Mouse (Mus musculus): ENCODE data around the gene Ywhae. TPM values are rescaled to one million over a fixed set of nuclear protein-coding genes. Genes with fewer than 3 reads are reported as not detected.

Ywhae gene
- polyA plus RNA-seq, 1 experiment from 2014 or later: 1,527 TPM

DNA sequence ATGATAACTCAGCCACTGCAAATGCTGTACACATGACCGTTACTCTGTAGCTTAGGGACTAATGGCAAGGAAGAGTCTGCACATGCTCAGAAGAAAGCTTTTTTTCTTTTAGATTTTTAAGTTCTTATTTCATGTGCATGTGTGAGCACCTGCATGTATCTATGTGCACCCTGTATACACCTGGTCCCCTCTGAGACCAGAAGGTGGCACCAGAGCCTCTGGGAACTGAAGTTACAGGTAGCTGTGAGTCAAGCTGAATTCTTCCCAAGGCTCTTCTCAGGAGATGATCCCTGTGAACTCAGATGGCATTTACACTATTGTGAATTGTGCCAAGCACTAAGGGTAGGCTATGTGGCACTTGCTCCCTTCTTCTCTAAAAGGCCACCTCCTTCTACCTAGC, 43.2 kb downstream of the Ywhae start:
- Histone ChIP-seq H3K27ac (no peak overlapping the region), H3K4me3 (no peak overlapping the region), H3K4me1 (replicated peaks) (no peaks in the 10 kb centered on the region), H3K9ac (no peak overlapping the region), H3K4me2 (no peak overlapping the region), H3K27me3 (no peaks in the 10 kb centered on the region), H3K9me3 (no peaks in the 10 kb centered on the region), H3K36me3 (no peaks in the 10 kb centered on the region)
- 98% methylated on average over 1 of the region's 1 CpGs for WGBS
- no peak for ATAC-seq (ENCODE audit: low FRiP score)

DNA sequence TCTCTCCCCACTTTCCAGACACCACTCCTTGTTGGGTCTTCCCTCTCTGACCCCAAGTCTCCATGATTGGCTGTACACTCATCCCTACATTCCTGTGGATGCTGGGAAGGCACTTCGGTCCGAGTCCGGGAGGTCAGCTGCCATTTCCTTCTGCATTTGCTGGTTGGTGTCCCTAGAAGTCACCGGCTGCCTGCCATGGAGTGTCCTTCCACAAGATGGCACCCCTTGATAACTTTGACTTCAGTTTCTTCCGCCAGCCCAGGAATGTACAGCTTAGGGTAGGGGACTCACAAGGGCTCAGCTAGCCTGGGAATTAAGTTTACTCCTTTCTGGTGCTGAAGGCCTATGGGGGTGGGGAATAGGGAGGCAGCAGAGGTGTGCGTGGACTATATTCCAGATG, 49.2 kb downstream of the Ywhae start:
- WGBS: 27% methylated on average over 6 of the region's 6 CpGs
- H3K4me2 ChIP-seq: no peak overlapping the region
- H3K9ac ChIP-seq: no peak overlapping the region
- H3K27me3 ChIP-seq: 0 out of 2 replicates have a peak, but pooled peaks cover 7% of the 10 kb centered on the region
- H3K36me3 ChIP-seq: no peaks in the 10 kb centered on the region
- no peaks in the 10 kb centered on the region for H3K9me3 ChIP-seq
- no peak overlapping the region for H3K27ac ChIP-seq
- no peak for ATAC-seq (ENCODE audit: low FRiP score)
- no peak overlapping the region for H3K4me3 ChIP-seq
- H3K4me1 ChIP-seq (replicated peaks): no peaks in the 10 kb centered on the region

DNA sequence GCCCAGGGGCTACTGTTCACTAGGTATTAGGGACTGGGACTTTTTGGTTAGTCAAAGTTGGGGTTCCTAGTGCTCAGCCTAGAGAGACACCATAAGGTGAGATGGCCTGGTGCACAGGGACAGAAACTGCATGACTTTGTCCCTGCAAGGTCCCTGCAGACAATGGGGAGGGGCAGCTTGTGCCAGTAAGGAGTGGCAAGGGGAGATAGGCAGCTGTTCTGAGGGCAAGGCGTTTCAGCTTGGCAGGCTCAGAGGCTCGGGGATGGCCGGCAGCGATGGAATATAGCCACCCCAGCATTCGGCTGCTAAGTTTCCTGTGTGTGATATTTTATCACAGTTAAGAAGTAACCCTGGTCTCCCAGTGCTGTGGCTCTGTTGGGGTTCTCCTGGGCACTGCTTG, 51.1 kb downstream of the Ywhae start:
- Histone ChIP-seq H3K27ac (no peak overlapping the region), H3K4me2 (no peak overlapping the region), H3K4me1 (replicated peaks) (peaks cover 7% of the 10 kb centered on the region; the same call in 1 of the 2 replicates), H3K9me3 (no peaks in the 10 kb centered on the region), H3K4me3 (no peak overlapping the region), H3K36me3 (no peaks in the 10 kb centered on the region), H3K27me3 (0 out of 2 replicates have a peak, but pooled peaks cover 7% of the 10 kb centered on the region), H3K9ac (no peak overlapping the region)
- ATAC-seq (ENCODE audit: low FRiP score): no peak
- WGBS: 87% methylated on average over 5 of the region's 5 CpGs

DNA sequence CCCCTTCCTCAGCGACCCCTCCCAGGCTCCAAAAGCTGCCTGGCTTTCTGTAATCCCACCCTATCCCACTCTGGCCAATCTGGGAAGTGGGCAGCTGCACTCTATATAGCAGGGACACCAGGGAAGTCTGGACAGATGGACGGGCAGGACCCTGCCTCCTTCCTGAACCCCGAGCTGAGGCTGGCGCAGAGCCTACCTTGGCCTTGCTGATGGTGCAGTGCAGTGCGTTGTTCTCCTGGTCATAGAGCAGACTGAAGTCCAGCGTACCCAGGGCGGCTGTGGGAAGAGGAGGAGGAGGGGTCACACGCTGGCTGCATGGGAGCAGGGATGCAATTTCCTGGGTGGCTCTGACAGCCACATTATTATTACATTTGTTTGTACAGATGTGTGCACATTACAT, 53.2 kb downstream of the Ywhae start:
- Histone ChIP-seq H3K27ac (no peak overlapping the region), H3K4me2 (no peak overlapping the region), H3K36me3 (no peaks in the 10 kb centered on the region), H3K4me1 (replicated peaks) (peaks cover 7% of the 10 kb centered on the region; the same call in 1 of the 2 replicates), H3K9ac (no peak overlapping the region), H3K4me3 (no peak overlapping the region), H3K27me3 (0 out of 2 replicates have a peak, but pooled peaks cover 7% of the 10 kb centered on the region), H3K9me3 (no peaks in the 10 kb centered on the region)
- WGBS: 75% methylated on average over 8 of the region's 8 CpGs
- no peak for ATAC-seq (ENCODE audit: low FRiP score)

DNA sequence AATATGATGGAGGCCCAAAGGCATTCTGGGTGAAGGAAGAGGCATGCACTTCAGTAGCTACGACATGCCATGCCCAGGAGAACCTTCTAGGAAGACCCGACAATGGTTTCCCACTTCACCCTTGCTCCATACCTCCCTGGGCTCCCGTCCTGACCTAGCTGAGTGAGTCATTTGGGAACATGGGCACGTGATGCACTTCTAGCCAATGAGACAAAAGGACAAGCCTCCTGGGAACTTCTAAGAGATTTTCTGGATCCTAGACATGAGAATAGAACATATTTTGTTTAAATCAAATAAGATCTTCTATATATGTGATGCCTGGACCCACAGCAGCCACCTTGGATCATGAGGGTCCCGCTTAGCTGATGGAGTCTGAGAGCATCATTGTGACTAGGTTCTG, 59.9 kb downstream of the Ywhae start:
- Histone ChIP-seq H3K4me1 (replicated peaks) (peaks cover 29% of the 10 kb centered on the region), H3K9me3 (no peaks in the 10 kb centered on the region), H3K27ac (no peak overlapping the region), H3K9ac (no peak overlapping the region), H3K36me3 (no peaks in the 10 kb centered on the region), H3K4me3 (no peak overlapping the region), H3K4me2 (no peak overlapping the region), H3K27me3 (peaks cover 55% of the 10 kb centered on the region)
- 82% methylated on average over 5 of the region's 5 CpGs for WGBS
- no peak for ATAC-seq (ENCODE audit: low FRiP score)

DNA sequence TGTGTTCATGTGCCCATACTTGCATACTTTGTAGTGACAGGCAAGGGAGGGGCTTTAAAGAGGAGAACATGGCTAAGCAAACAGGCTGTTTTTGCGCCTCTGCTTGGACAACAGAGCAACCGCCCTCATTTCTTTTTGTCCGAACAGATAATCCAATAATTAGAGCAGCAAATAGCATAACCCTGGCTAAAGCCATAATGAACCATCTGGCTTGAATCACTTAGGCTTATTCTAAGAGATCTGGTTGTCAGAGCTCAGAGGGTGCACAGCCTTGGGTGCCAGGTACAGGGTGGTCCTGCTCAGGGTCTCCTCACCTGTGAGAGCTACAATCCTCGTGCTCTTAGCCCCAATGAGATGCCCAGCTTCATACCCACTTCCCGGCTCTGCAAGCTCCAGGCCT, 60.7 kb downstream of the Ywhae start:
- H3K36me3 ChIP-seq: no peaks in the 10 kb centered on the region
- 75% methylated on average over 5 of the region's 5 CpGs for WGBS
- no peak overlapping the region for H3K9ac ChIP-seq
- no peaks in the 10 kb centered on the region for H3K9me3 ChIP-seq
- no peak overlapping the region for H3K4me2 ChIP-seq
- H3K27ac ChIP-seq: no peak overlapping the region
- no peak for ATAC-seq (ENCODE audit: low FRiP score)
- peaks cover 25% of the 10 kb centered on the region for H3K4me1 ChIP-seq (replicated peaks)
- peaks cover 63% of the 10 kb centered on the region for H3K27me3 ChIP-seq
- H3K4me3 ChIP-seq: no peak overlapping the region

DNA sequence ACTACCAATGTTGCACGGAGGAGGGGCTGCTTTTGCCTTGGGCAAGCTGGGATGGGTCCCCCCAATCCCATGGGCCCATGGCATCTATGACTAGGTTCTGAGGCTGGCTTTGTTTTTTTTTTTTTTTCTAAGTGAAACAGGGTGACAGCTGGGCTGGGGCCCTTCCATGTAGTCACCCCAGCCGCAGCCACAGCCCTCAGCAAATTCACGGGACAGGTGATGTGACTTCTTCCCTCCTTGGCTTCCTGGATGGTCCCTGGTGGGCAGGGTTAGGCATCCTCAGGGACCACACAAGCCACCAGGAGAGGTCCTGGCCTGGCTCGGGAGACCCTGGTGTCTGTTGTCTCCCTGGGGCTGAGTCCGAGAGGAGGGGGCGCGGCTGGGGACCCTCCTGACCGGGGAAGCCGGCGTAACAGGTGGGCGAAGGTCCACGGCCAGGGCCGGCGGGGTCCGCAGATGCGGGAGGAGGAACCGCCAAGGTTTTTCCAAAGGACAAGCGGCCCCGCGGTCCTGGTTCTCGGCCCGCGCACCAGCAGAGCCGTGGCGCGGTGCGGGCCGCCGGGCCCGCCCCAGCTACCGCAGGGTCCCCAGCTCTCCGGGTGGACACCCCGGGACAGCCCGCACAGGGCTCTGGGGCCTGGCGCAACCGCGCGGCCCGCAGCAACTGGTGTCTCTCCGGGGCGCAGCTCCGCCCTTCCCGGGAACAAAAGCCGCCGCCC, 62.1 kb downstream of the Ywhae start:
- H3K4me3 ChIP-seq: peak overlapping the region; percentile 52
- no peak overlapping the region for H3K27ac ChIP-seq
- WGBS: 4% methylated on average over 45 of the region's 45 CpGs
- no peak for ATAC-seq (ENCODE audit: low FRiP score)
- H3K27me3 ChIP-seq: peaks cover 73% of the 10 kb centered on the region
- no peaks in the 10 kb centered on the region for H3K9me3 ChIP-seq
- peak overlapping the region; percentile 68 for H3K9ac ChIP-seq
- H3K4me1 ChIP-seq (replicated peaks): peaks cover 28% of the 10 kb centered on the region
- H3K4me2 ChIP-seq: peak overlapping the region; percentile 65
- no peaks in the 10 kb centered on the region for H3K36me3 ChIP-seq

DNA sequence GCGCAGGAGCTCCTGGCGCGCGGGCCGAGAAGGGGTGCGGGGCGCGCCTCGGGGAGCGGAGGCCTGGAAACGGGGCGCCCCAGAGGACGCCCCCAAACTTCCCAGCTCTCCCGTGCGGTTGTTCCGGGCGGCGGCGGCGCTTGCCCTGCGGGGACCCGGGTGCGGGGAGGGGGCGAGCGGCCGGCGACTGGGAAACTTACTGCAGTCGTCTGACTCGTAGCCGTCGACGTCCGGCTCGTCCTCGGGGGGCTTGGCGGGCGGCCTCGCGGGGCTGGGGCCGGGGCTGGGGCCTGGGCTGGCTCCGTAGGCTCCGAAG, 62.6 kb downstream of the Ywhae start:
- peak overlapping the region; percentile 65 for H3K4me2 ChIP-seq
- no peak overlapping the region for H3K27ac ChIP-seq
- peak overlapping the region; percentile 68 for H3K9ac ChIP-seq
- H3K4me3 ChIP-seq: peak overlapping the region; percentile 52
- H3K36me3 ChIP-seq: no peaks in the 10 kb centered on the region
- peaks cover 73% of the 10 kb centered on the region for H3K27me3 ChIP-seq
- no peaks in the 10 kb centered on the region for H3K9me3 ChIP-seq
- H3K4me1 ChIP-seq (replicated peaks): peaks cover 30% of the 10 kb centered on the region
- no peak for ATAC-seq (ENCODE audit: low FRiP score)
- WGBS: 2% methylated on average over 34 of the region's 42 CpGs

DNA sequence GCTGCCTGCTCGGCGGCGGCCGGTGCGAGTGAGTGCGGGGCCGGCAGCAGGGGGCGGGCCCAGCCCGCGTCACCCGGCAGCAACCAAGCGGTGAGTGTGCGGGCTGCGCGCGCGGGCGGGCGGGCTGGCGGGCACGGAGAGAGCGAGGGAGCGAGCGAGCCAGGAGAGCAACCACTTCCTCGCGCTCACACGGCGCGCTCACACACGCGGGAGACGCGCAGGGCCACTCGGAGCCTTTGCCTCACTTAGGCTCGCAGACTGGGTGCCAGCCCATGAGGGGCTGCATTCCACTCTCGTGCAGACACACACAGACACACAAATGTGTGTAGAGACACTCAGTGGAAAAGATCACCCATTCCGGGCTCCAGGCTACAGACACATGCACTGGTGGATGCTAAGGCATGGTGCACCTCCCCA, 63.4 kb downstream of the Ywhae start, which contains the start of gene Doc2b:
TSS of gene Doc2b (minus strand) at position 21 of the 417 bp plus-strand sequence.
- H3K36me3 ChIP-seq: no peaks in the 10 kb centered on the region
- H3K27me3 ChIP-seq: peaks cover 76% of the 10 kb centered on the region
- WGBS: 3% methylated on average over 27 of the region's 37 CpGs
- H3K27ac ChIP-seq: no peak within 1 kb of the TSS
- peak; percentile 80 for ATAC-seq (ENCODE audit: low FRiP score)
- peak within 1 kb of the TSS; percentile 65 for H3K4me2 ChIP-seq
- peak within 1 kb of the TSS; percentile 68 for H3K9ac ChIP-seq
- H3K4me1 ChIP-seq (replicated peaks): peaks cover 30% of the 10 kb centered on the region
- H3K4me3 ChIP-seq: peak within 1 kb of the TSS; percentile 52
- H3K9me3 ChIP-seq: no peaks in the 10 kb centered on the region

DNA sequence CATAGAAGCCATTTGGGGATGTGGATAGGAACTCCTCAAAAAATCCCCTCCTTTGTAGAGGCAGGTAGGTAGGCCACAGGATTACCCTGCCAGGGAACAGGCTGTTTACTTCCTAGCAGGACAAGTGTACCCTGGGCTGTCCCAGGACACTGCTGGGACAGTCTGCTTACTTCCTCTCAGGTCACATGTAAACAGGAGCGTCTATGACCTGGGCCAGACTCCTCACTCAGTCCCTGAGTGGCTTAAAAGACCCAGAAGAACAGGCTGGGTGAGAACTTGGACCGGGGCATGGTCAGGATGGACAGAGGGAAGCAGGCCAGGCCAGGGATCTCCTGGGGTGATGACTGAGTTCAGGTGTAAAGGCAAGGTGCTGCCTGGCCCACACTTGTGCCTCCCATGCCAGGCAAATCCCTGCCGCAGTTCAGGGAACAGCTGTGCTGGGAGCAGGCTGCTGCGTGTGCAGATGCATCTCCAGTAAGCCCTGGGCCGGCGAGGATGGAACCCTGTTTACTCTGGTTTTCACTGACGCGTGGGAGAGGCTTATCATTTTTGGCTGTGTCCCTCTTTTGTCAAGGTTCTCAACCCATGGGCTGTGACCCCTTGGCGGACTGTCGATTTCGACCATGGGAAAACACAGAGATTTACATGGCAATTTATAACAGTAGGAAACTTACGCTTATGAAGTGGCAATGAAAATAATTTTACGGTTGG, 64.0 kb downstream of the Ywhae start:
- H3K4me3 ChIP-seq: peak overlapping the region; percentile 52
- H3K27ac ChIP-seq: no peak overlapping the region
- ATAC-seq (ENCODE audit: low FRiP score): peak; percentile 3; the same call in 1 of the 2 replicates
- peaks cover 76% of the 10 kb centered on the region for H3K27me3 ChIP-seq
- peak overlapping the region; percentile 68; the same call in 1 of the 2 replicates for H3K9ac ChIP-seq
- H3K9me3 ChIP-seq: no peaks in the 10 kb centered on the region
- H3K4me1 ChIP-seq (replicated peaks): peaks cover 30% of the 10 kb centered on the region
- 72% methylated on average over 13 of the region's 13 CpGs for WGBS
- peak overlapping the region; percentile 65 for H3K4me2 ChIP-seq
- no peaks in the 10 kb centered on the region for H3K36me3 ChIP-seq

DNA sequence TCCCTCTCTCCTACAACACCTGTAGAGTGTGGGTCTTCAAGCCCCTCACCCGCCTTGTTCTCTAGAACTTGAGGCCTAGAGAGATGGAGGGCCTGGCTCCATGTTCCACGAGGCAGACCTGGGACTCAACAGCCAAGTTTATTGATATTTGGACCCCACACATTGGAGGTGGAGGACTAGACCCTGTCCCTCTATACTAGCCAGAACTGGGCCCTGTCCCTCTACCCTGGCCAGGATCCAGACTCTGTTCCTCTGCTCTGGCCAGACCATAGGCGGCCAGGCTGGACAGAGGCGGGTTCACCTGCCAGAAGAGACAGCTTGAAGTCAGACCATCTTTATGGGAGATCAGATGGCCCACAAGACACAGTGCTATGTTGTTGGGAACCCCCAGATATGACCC, 68.7 kb downstream of the Ywhae start:
- Histone ChIP-seq H3K9me3 (no peaks in the 10 kb centered on the region), H3K4me3 (no peak overlapping the region), H3K27me3 (peaks cover 32% of the 10 kb centered on the region), H3K4me2 (no peak overlapping the region), H3K9ac (no peak overlapping the region), H3K4me1 (replicated peaks) (peaks cover 11% of the 10 kb centered on the region), H3K36me3 (no peaks in the 10 kb centered on the region), H3K27ac (no peak overlapping the region)
- 88% methylated on average over 4 of the region's 4 CpGs for WGBS
- no peak for ATAC-seq (ENCODE audit: low FRiP score)

DNA sequence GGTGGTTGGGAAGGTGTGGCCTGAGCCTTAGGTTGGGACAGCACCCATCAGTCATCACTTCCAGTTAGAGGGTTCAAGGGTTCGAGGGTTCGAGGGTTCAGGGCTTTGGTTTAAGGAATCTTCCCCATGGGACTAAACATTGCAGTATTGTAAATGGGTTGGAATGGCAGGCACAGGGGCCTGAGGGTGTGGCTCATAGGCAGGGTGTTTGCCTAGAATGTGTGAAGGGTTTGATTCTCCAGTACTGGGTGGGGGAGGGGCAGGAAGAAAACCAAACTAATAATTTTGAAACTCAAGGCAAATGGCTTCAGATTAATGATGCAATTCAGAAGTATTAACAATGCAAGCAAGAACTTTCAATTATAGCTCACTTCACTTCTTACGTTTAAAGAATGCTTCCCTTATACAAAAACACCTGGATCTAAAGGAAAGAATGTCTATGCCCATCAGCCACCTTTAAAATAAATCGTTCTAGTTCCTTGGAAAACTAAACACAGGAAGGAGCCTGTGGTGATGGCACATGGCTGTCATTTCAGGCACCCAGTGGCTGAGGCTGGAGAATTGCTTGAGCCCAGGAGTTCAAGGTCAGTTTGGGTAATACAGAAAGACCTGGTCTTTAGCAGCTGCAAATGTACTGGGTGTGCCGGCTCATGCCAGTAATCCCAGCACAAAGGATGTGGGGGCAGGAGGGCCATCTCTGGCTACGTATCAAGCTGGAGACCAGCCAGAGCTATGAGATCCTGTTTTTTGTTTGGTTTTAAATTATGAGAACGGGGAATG, 69.3 kb downstream of the Ywhae start:
- Histone ChIP-seq H3K4me2 (no peak overlapping the region), H3K4me1 (replicated peaks) (peaks cover 8% of the 10 kb centered on the region), H3K27ac (no peak overlapping the region), H3K9ac (no peak overlapping the region), H3K36me3 (no peaks in the 10 kb centered on the region), H3K9me3 (no peaks in the 10 kb centered on the region), H3K27me3 (peaks cover 26% of the 10 kb centered on the region), H3K4me3 (no peak overlapping the region)
- no peak for ATAC-seq (ENCODE audit: low FRiP score)
- 86% methylated on average over 7 of the region's 7 CpGs for WGBS
